Mouse (Mus musculus) embryonic fibroblast, embryonic 13.5 days (primary cell): ENCODE results near the gene Agps.

Experiments used
- CTCF ChIP-seq: IDR thresholded peaks from 2 replicates; pipeline ENCODE4 v1.5.1; 2011; ENCODE audit warnings: mild to moderate bottlenecking, control low read depth, low read length, moderate library complexity, borderline replicate concordance; ENCODE audit not compliant: insufficient read depth
- POLR2A ChIP-seq: IDR thresholded peaks from 2 replicates; pipeline ENCODE4 v1.6.1; 2011; ENCODE audit warnings: low read depth, mild to moderate bottlenecking, control low read depth, low read length, moderate library complexity

GRCm38 (mm10) chr2:75930941-75931340 lies 99.0 kb downstream of the Agps start:
- TF ChIP-seq POLR2A (no peak), CTCF (no peak)
